14 mouse cellular contexts compared by ENCODE assay signal in the genomic region with DNA sequence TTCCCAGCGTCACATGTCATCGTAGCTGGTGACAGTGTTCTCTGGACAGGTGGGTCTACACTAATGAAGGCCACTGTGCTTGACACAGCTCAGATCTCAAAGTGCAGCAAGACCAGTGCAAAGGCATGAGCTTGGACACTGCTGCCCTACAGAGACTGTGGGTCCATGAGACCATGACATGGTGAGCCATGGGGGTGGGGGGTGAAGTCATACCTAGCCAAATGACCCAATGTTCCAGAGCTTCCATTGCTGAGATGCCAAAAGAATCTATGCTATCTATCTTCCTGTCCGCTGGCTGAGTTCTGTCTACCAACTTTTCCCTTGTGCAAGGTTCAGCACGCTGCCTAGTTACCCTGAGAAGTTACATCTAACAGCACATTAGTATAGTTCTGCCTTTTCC.
"Had no signal": no experiment of that assay in that cellular context is flagged by ENCODE, and none has a peak within 500 bp of the region (broad histone marks: within the 10 kb centered on the region; RNA-seq: fewer than 3 reads in every experiment).

No protein-coding gene starts in this region.

- DNase-seq: lung, adult 18-20 months; lung, embryonic 14.5 days; lung, postnatal 10 days; lung, postnatal 4 days; retina, postnatal 1 day; right cerebral cortex, adult 18-20 months; right cerebral cortex, postnatal 25 days; right cerebral cortex, postnatal 4 days; spleen, adult 18-20 months; thymus, adult 18-20 months; thymus, postnatal 14 days; thymus, postnatal 36 days had no signal

- ATAC-seq: midbrain, embryonic 13.5 days; midbrain, embryonic 16.5 days had no signal
